Mouse (Mus musculus): ENCODE measurements around the gene Ccm2. TPM values are rescaled to one million over a fixed set of nuclear protein-coding genes. Genes with fewer than 3 reads are reported as not detected.

Ccm2 gene
- polyA plus RNA-seq, 1 experiment: 450 TPM

GRCm38 (mm10) chr11:6547037-6547680 lies 472 bp downstream of the Ccm2 start:
- H3K27ac ChIP-seq (ENCODE audit: control insufficient read depth, insufficient read depth, low read length): peak overlapping the region; percentile 63
- peaks cover 4% of the 10 kb centered on the region; the same call in 1 of the 2 replicates for H3K36me3 ChIP-seq (ENCODE audit: control insufficient read depth, insufficient read depth, low read length)
- peak; percentile 77 for DNase-seq
- H3K4me1 ChIP-seq (replicated peaks; ENCODE audit: control insufficient read depth, insufficient read depth, low read length): peaks cover 8% of the 10 kb centered on the region
- 1% methylated on average over 41 of the region's 41 CpGs for WGBS
- TF ChIP-seq CTCF (IDR thresholded peaks at IDR 0.05; ENCODE audit: borderline replicate concordance, control insufficient read depth, extremely low read depth, insufficient read depth, low read length, poor library complexity) (no peak), POLR2A (IDR thresholded peaks at IDR 0.05; ENCODE audit: control insufficient read depth, extremely low read depth, insufficient read depth, low read length, poor library complexity) (no peak)
- H3K4me3 ChIP-seq (ENCODE audit: control insufficient read depth, insufficient read depth, low read length): peak overlapping the region; percentile 79
- H3K27me3 ChIP-seq (ENCODE audit: control insufficient read depth, insufficient read depth, low read length): no peaks in the 10 kb centered on the region

GRCm38 (mm10) chr11:6547696-6548325 lies 1.1 kb downstream of the Ccm2 start:
- Histone ChIP-seq H3K4me3 (ENCODE audit: control insufficient read depth, insufficient read depth, low read length) (peak overlapping the region; percentile 21; the same call in 1 of the 2 replicates), H3K27me3 (ENCODE audit: control insufficient read depth, insufficient read depth, low read length) (no peaks in the 10 kb centered on the region), H3K27ac (ENCODE audit: control insufficient read depth, insufficient read depth, low read length) (peak overlapping the region; percentile 49), H3K4me1 (replicated peaks; ENCODE audit: control insufficient read depth, insufficient read depth, low read length) (peaks cover 8% of the 10 kb centered on the region), H3K36me3 (ENCODE audit: control insufficient read depth, insufficient read depth, low read length) (peaks cover 4% of the 10 kb centered on the region; the same call in 1 of the 2 replicates)
- no peak for DNase-seq
- no peak for TF ChIP-seq POLR2A (IDR thresholded peaks at IDR 0.05; ENCODE audit: control insufficient read depth, extremely low read depth, insufficient read depth, low read length, poor library complexity)
- no peak for TF ChIP-seq CTCF (IDR thresholded peaks at IDR 0.05; ENCODE audit: borderline replicate concordance, control insufficient read depth, extremely low read depth, insufficient read depth, low read length, poor library complexity)
- 24% methylated on average over 6 of the region's 6 CpGs for WGBS

- peaks cover 4% of the 10 kb centered on the region; the same call in 1 of the 2 replicates for H3K36me3 ChIP-seq (ENCODE audit: control insufficient read depth, insufficient read depth, low read length)
- H3K4me1 ChIP-seq (replicated peaks; ENCODE audit: control insufficient read depth, insufficient read depth, low read length): peaks cover 11% of the 10 kb centered on the region
- no peak overlapping the region for H3K27ac ChIP-seq (ENCODE audit: control insufficient read depth, insufficient read depth, low read length)
- H3K27me3 ChIP-seq (ENCODE audit: control insufficient read depth, insufficient read depth, low read length): no peaks in the 10 kb centered on the region
- no peak for DNase-seq
- WGBS: 95% methylated on average over 2 of the region's 2 CpGs
- TF ChIP-seq CTCF (IDR thresholded peaks at IDR 0.05; ENCODE audit: borderline replicate concordance, control insufficient read depth, extremely low read depth, insufficient read depth, low read length, poor library complexity) (no peak), POLR2A (IDR thresholded peaks at IDR 0.05; ENCODE audit: control insufficient read depth, extremely low read depth, insufficient read depth, low read length, poor library complexity) (no peak)
- H3K4me3 ChIP-seq (ENCODE audit: control insufficient read depth, insufficient read depth, low read length): no peak overlapping the region
Measured at GRCm38 (mm10) chr11:6549770-6550169, 3.1 kb downstream of the Ccm2 start.

- no peak for DNase-seq
- H3K27ac ChIP-seq (ENCODE audit: control insufficient read depth, insufficient read depth, low read length): no peak overlapping the region
- WGBS: 97% methylated on average over 3 of the region's 3 CpGs
- peaks cover 4% of the 10 kb centered on the region; the same call in 1 of the 2 replicates for H3K36me3 ChIP-seq (ENCODE audit: control insufficient read depth, insufficient read depth, low read length)
- H3K4me1 ChIP-seq (replicated peaks; ENCODE audit: control insufficient read depth, insufficient read depth, low read length): peaks cover 11% of the 10 kb centered on the region
- TF ChIP-seq POLR2A (IDR thresholded peaks at IDR 0.05; ENCODE audit: control insufficient read depth, extremely low read depth, insufficient read depth, low read length, poor library complexity) (no peak), CTCF (IDR thresholded peaks at IDR 0.05; ENCODE audit: borderline replicate concordance, control insufficient read depth, extremely low read depth, insufficient read depth, low read length, poor library complexity) (no peak)
- no peak overlapping the region for H3K4me3 ChIP-seq (ENCODE audit: control insufficient read depth, insufficient read depth, low read length)
- no peaks in the 10 kb centered on the region for H3K27me3 ChIP-seq (ENCODE audit: control insufficient read depth, insufficient read depth, low read length)
Measured at GRCm38 (mm10) chr11:6550201-6550600, 3.5 kb downstream of the Ccm2 start.

- Histone ChIP-seq H3K36me3 (ENCODE audit: control insufficient read depth, insufficient read depth, low read length) (peaks cover 1% of the 10 kb centered on the region; the same call in 1 of the 2 replicates), H3K27me3 (ENCODE audit: control insufficient read depth, insufficient read depth, low read length) (no peaks in the 10 kb centered on the region), H3K27ac (ENCODE audit: control insufficient read depth, insufficient read depth, low read length) (peak overlapping the region; percentile 88), H3K4me1 (replicated peaks; ENCODE audit: control insufficient read depth, insufficient read depth, low read length) (peaks cover 25% of the 10 kb centered on the region), H3K4me3 (ENCODE audit: control insufficient read depth, insufficient read depth, low read length) (no peak overlapping the region)
- DNase-seq: no peak
- no peak for TF ChIP-seq CTCF (IDR thresholded peaks at IDR 0.05; ENCODE audit: borderline replicate concordance, control insufficient read depth, extremely low read depth, insufficient read depth, low read length, poor library complexity)
- no peak for TF ChIP-seq POLR2A (IDR thresholded peaks at IDR 0.05; ENCODE audit: control insufficient read depth, extremely low read depth, insufficient read depth, low read length, poor library complexity)
- 69% methylated on average over 3 of the region's 3 CpGs for WGBS
Measured at GRCm38 (mm10) chr11:6558234-6558633, 11.5 kb downstream of the Ccm2 start.

- DNase-seq: no peak
- no peaks in the 10 kb centered on the region for H3K27me3 ChIP-seq (ENCODE audit: control insufficient read depth, insufficient read depth, low read length)
- peak overlapping the region; percentile 88; the same call in 1 of the 2 replicates for H3K27ac ChIP-seq (ENCODE audit: control insufficient read depth, insufficient read depth, low read length)
Measured at GRCm38 (mm10) chr11:6559996-6560395, 13.3 kb downstream of the Ccm2 start.

More at GRCm38 (mm10) chr11:6559996-6560395, 13.3 kb downstream of the Ccm2 start:
- 43% methylated on average over 2 of the region's 2 CpGs for WGBS
- H3K36me3 ChIP-seq (ENCODE audit: control insufficient read depth, insufficient read depth, low read length): peaks cover 11% of the 10 kb centered on the region
- H3K4me1 ChIP-seq (replicated peaks; ENCODE audit: control insufficient read depth, insufficient read depth, low read length): peaks cover 34% of the 10 kb centered on the region
- H3K4me3 ChIP-seq (ENCODE audit: control insufficient read depth, insufficient read depth, low read length): no peak overlapping the region
- no peak for TF ChIP-seq POLR2A (IDR thresholded peaks at IDR 0.05; ENCODE audit: control insufficient read depth, extremely low read depth, insufficient read depth, low read length, poor library complexity)
- TF ChIP-seq CTCF (IDR thresholded peaks at IDR 0.05; ENCODE audit: borderline replicate concordance, control insufficient read depth, extremely low read depth, insufficient read depth, low read length, poor library complexity): no peak
